Mouse (Mus musculus) bone marrow, adult 2 months (tissue): ENCODE results near the gene Dbh. TPM values are rescaled to one million over a fixed set of nuclear protein-coding genes. Genes with fewer than 3 reads are reported as not detected.
A peak's percentile ranks its signal among the peaks of the same experiment; 100 is the strongest.

Source experiments
- H3K27ac ChIP-seq: fragments of 200-500 bp; 2 replicates; pipeline ENCODE4 v1.5.1; 2012; ENCODE audit warnings: low read depth, mild to moderate bottlenecking, control low read depth, inconsistent platforms, low read length; ENCODE audit not compliant: control insufficient read depth, poor library complexity, insufficient read depth
- H3K4me1 ChIP-seq: fragments of 200-500 bp; 2 replicates; pipeline ENCODE4 v1.6.1; 2011; ENCODE audit warnings: low read length; ENCODE audit not compliant: control insufficient read depth, insufficient read depth
- H3K4me3 ChIP-seq: fragments of 200-500 bp; replicated peaks from 2 replicates; pipeline ENCODE3; 2011; ENCODE audit warnings: mild to moderate bottlenecking, low read depth, low read length, control low read depth; ENCODE audit not compliant: control insufficient read depth
- CTCF ChIP-seq: fragments of 200-500 bp; IDR thresholded peaks from 2 replicates; pipeline ENCODE4 v1.5.1; 2011; ENCODE audit warnings: low read length, control low read depth; ENCODE audit not compliant: control insufficient read depth, insufficient read depth
- POLR2A ChIP-seq: fragments of 200-500 bp; IDR thresholded peaks from 2 replicates; pipeline ENCODE4 v1.6.1; 2011; ENCODE audit warnings: low read depth, mild to moderate bottlenecking, control low read depth, low read length, borderline replicate concordance; ENCODE audit not compliant: control insufficient read depth
- WGBS: fragments of 180-500 bp; shearing (Covaris S2); methylation state at CpG from one replicate; pipeline ENCODE4 v1.1.7; 2018; 5-methylcytosine and 5-hydroxymethylcytosine counted together
- polyA plus RNA-seq: library from polyadenylated mRNA; stranded (reverse); fragments of >200 nt; gene quantifications from 2 replicates; pipeline ENCODE4 v1.2.4, GENCODE M21; 2011; ENCODE audit warnings: low replicate concordance; ENCODE audit not compliant: missing spikeins, insufficient read depth, insufficient read length

Gene Dbh
- not detected in 2 replicates for polyA plus RNA-seq

GRCm38 (mm10) chr2:27164796-27165590 lies at the start of gene Dbh:
Dbh (plus strand) TSS chr2:27165233.
- no peak within 1 kb of the TSS for H3K27ac ChIP-seq
- TF ChIP-seq POLR2A: no peak
- no peak for TF ChIP-seq CTCF
- H3K4me3 ChIP-seq: no peak within 1 kb of the TSS
- no peaks in the 10 kb centered on the region for H3K4me1 ChIP-seq
- 81% methylated on average over 12 of the region's 12 CpGs for WGBS

GRCm38 (mm10) chr2:27118452-27118851 lies 46.6 kb upstream of the Dbh start:
- 66% methylated on average over 4 of the region's 4 CpGs for WGBS
- Histone ChIP-seq H3K4me3 (no peak overlapping the region), H3K27ac (no peak overlapping the region), H3K4me1 (peaks cover 2% of the 10 kb centered on the region; the same call in 1 of the 2 replicates)
- TF ChIP-seq CTCF (no peak), POLR2A (no peak)

- Histone ChIP-seq H3K4me3 (no peak overlapping the region), H3K4me1 (peaks cover 2% of the 10 kb centered on the region; the same call in 1 of the 2 replicates), H3K27ac (no peak overlapping the region)
- WGBS: 82% methylated on average over 2 of the region's 2 CpGs
- TF ChIP-seq CTCF (no peak), POLR2A (no peak)
Measured at GRCm38 (mm10) chr2:27119766-27120165, 45.3 kb upstream of the Dbh start.

- Histone ChIP-seq H3K27ac (no peak overlapping the region), H3K4me1 (peaks cover 2% of the 10 kb centered on the region; the same call in 1 of the 2 replicates), H3K4me3 (no peak overlapping the region)
- TF ChIP-seq CTCF: no peak
- TF ChIP-seq POLR2A: no peak
- WGBS: 52% methylated on average over 8 of the region's 8 CpGs
Measured at GRCm38 (mm10) chr2:27120241-27120641, 44.8 kb upstream of the Dbh start.

- Histone ChIP-seq H3K4me3 (no peak overlapping the region), H3K4me1 (peaks cover 2% of the 10 kb centered on the region; the same call in 1 of the 2 replicates), H3K27ac (peak overlapping the region; percentile 33; the same call in 1 of the 2 replicates)
- no peak for TF ChIP-seq POLR2A
- TF ChIP-seq CTCF: no peak
- WGBS: 2% methylated on average over 9 of the region's 9 CpGs
Measured at GRCm38 (mm10) chr2:27121626-27122355, 43.2 kb upstream of the Dbh start.

- TF ChIP-seq POLR2A (no peak), CTCF (no peak)
- H3K4me1 ChIP-seq: peaks cover 2% of the 10 kb centered on the region; the same call in 1 of the 2 replicates
- WGBS: 9% methylated on average over 9 of the region's 9 CpGs
- H3K27ac ChIP-seq: 0 out of 2 replicates have a peak overlapping the region, but pooled peaks have one; percentile 33
- no peak overlapping the region for H3K4me3 ChIP-seq
Measured at GRCm38 (mm10) chr2:27122578-27122977, 42.5 kb upstream of the Dbh start.

GRCm38 (mm10) chr2:27123121-27123520 lies 41.9 kb upstream of the Dbh start:
- Histone ChIP-seq H3K4me3 (no peak overlapping the region), H3K4me1 (peaks cover 2% of the 10 kb centered on the region; the same call in 1 of the 2 replicates), H3K27ac (no peak overlapping the region)
- WGBS: 77% methylated on average over 4 of the region's 4 CpGs
- TF ChIP-seq CTCF: no peak
- no peak for TF ChIP-seq POLR2A

- no peak overlapping the region for H3K27ac ChIP-seq
- WGBS: 40% methylated on average over 10 of the region's 10 CpGs
- TF ChIP-seq CTCF (peak; percentile 82), POLR2A (no peak)
- no peak overlapping the region for H3K4me3 ChIP-seq
- peaks cover 2% of the 10 kb centered on the region; the same call in 1 of the 2 replicates for H3K4me1 ChIP-seq
Measured at GRCm38 (mm10) chr2:27125979-27126378, 39.1 kb upstream of the Dbh start.
